Comparison of ENCODE assay signal across 8 mouse cellular contexts in genomic region chr6:39780857-39781666, GRCm38 (mm10). TPM values are rescaled to one million over a fixed set of nuclear protein-coding genes. Genes with fewer than 3 reads are reported as not detected.
DNase-seq lines count a peak whose midpoint lies in the region; ATAC-seq and TF ChIP-seq lines count a peak whose summit lies in the region.

No protein-coding gene starts in this region.

- peak; percentile 41; the same call in 1 of the 2 replicates for ATAC-seq in forebrain, embryonic 15.5 days (replicated peaks)
- ATAC-seq in hindbrain, postnatal 0 days = no peak
- peak; percentile 66 for ATAC-seq in liver, embryonic 12.5 days

- no peak for TF ChIP-seq CTCF in hindbrain, postnatal 0 days (IDR thresholded peaks at IDR 0.05; ENCODE audit: low read depth)

- peak overlapping the region; percentile 26 for H3K4me2 ChIP-seq in forebrain, embryonic 15.5 days (replicated peaks)
- H3K4me2 ChIP-seq in hindbrain, postnatal 0 days (ENCODE audit: low read depth, low read length) = peak overlapping the region; percentile 52
- peak overlapping the region; percentile 53 for H3K4me2 ChIP-seq in liver, embryonic 12.5 days

- no peak overlapping the region for H3K27ac ChIP-seq in forebrain, embryonic 15.5 days (replicated peaks)
- peak overlapping the region; percentile 32; the same call in 1 of the 2 replicates for H3K27ac ChIP-seq in hindbrain, postnatal 0 days
- peak overlapping the region; percentile 33 for H3K27ac ChIP-seq in liver, embryonic 12.5 days

- peaks cover 8% of the 10 kb centered on the region for H3K4me1 ChIP-seq in forebrain, embryonic 15.5 days
- no peaks in the 10 kb centered on the region for H3K4me1 ChIP-seq in hindbrain, postnatal 0 days (ENCODE audit: insufficient read depth, low read length)
- peaks cover 14% of the 10 kb centered on the region for H3K4me1 ChIP-seq in liver, embryonic 12.5 days

- no peaks in the 10 kb centered on the region for H3K9me3 ChIP-seq in forebrain, embryonic 15.5 days
- no peaks in the 10 kb centered on the region for H3K9me3 ChIP-seq in hindbrain, postnatal 0 days (ENCODE audit: low read length)
- no peaks in the 10 kb centered on the region for H3K9me3 ChIP-seq in liver, embryonic 12.5 days (replicated peaks)

- no peaks in the 10 kb centered on the region for H3K36me3 ChIP-seq in forebrain, embryonic 15.5 days
- H3K36me3 ChIP-seq in hindbrain, postnatal 0 days (ENCODE audit: insufficient read depth, low read length) = no peaks in the 10 kb centered on the region
- H3K36me3 ChIP-seq in liver, embryonic 12.5 days = no peaks in the 10 kb centered on the region

- DNase-seq in thymus, postnatal 0 days (ENCODE audit: low spot score) = peak; percentile 9
- no peak for DNase-seq in thymus, postnatal 10 days (ENCODE audit: low spot score in 2 of 2)
- peak; percentile 35 for DNase-seq in hindbrain, postnatal 0 days (ENCODE audit: low spot score)
- peak; percentile 64 for DNase-seq in neural tube, embryonic 10.5 days (ENCODE audit: extremely low spot score, low spot score)
- DNase-seq in layer of hippocampus, adult 9-11 months = no peak
- no peak for DNase-seq in left cerebral cortex, postnatal 25 days (ENCODE audit: low spot score in 2 of 2)

- peak overlapping the region; percentile 15; the same call in 1 of the 2 replicates for H3K4me3 ChIP-seq in forebrain, embryonic 15.5 days
- peak overlapping the region; percentile 21 for H3K4me3 ChIP-seq in hindbrain, postnatal 0 days (ENCODE audit: low read length)
- H3K4me3 ChIP-seq in liver, embryonic 12.5 days = peak overlapping the region; percentile 18

- intact Hi-C loops in left cerebral cortex, postnatal 25 days (cut with DNase I) = loop anchor here (5.0 to 10.0 kb wide), 3 partner anchors 126 to 316 kb away; no protein-coding TSS in a partner anchor

- H3K9ac ChIP-seq in forebrain, embryonic 15.5 days (replicated peaks) = no peak overlapping the region; the same call in 1 of the 2 replicates
- peak overlapping the region; percentile 35 for H3K9ac ChIP-seq in hindbrain, postnatal 0 days (replicated peaks; ENCODE audit: low read length)
- no peak overlapping the region for H3K9ac ChIP-seq in liver, embryonic 12.5 days

- H3K27me3 ChIP-seq in forebrain, embryonic 15.5 days = no peaks in the 10 kb centered on the region
- H3K27me3 ChIP-seq in hindbrain, postnatal 0 days (ENCODE audit: insufficient read depth, low read length) = no peaks in the 10 kb centered on the region
- peaks cover 8% of the 10 kb centered on the region; the same call in 1 of the 2 replicates for H3K27me3 ChIP-seq in liver, embryonic 12.5 days (replicated peaks)

- WGBS in forebrain, embryonic 15.5 days = 6% methylated on average over 18 of the region's 18 CpGs
- WGBS in hindbrain, postnatal 0 days = 6% methylated on average over 18 of the region's 18 CpGs
- 2% methylated on average over 18 of the region's 18 CpGs for WGBS in liver, embryonic 12.5 days (ENCODE audit: insufficient replicate concordance)

RNA-seq across cellular contexts. Expression of gene Mrps33, which starts 29.7 kb away (rescaled TPM):
- 263 and 278 TPM in 2 replicates for polyA plus RNA-seq in thymus, postnatal 0 days (2015; fragmentation: Nextera tagmentation; extraction: Ambion mirVana)
- polyA plus RNA-seq in forebrain, embryonic 15.5 days (2015; fragmentation: Nextera tagmentation; extraction: Ambion mirVana) = 225 and 230 TPM in 2 replicates
- total RNA-seq in hindbrain, postnatal 0 days (2014; rRNA removed) = 14.7 and 29.3 TPM in 2 replicates
- polyA plus RNA-seq in hindbrain, postnatal 0 days (2015; fragmentation: Nextera tagmentation; extraction: Ambion mirVana) = 205 and 218 TPM in 2 replicates
- 108 and 110 TPM in 2 replicates for polyA plus RNA-seq in liver, embryonic 12.5 days (2016; fragmentation: Nextera tagmentation; extraction: Ambion mirVana)
- 100 to 1,000 TPM in 1 of 2 experiments, 10 to 100 TPM in 1; 97.0 to 102 TPM for total RNA-seq in left cerebral cortex, postnatal 25 days (2021)

RNA-seq across cellular contexts. Expression of gene Braf, which starts 55.8 kb away (rescaled TPM):
- 5.3 and 7.1 TPM in 2 replicates for polyA plus RNA-seq in thymus, postnatal 0 days (2015; fragmentation: Nextera tagmentation; extraction: Ambion mirVana)
- 21.6 and 23.7 TPM in 2 replicates for polyA plus RNA-seq in forebrain, embryonic 15.5 days (2015; fragmentation: Nextera tagmentation; extraction: Ambion mirVana)
- total RNA-seq in hindbrain, postnatal 0 days (2014; rRNA removed) = 37.7 and 49.6 TPM in 2 replicates
- 16.7 and 17.3 TPM in 2 replicates for polyA plus RNA-seq in hindbrain, postnatal 0 days (2015; fragmentation: Nextera tagmentation; extraction: Ambion mirVana)
- 10.7 and 11.0 TPM in 2 replicates for polyA plus RNA-seq in liver, embryonic 12.5 days (2016; fragmentation: Nextera tagmentation; extraction: Ambion mirVana)
- 100 to 1,000 TPM; 111 TPM for total RNA-seq in left cerebral cortex, postnatal 25 days (2021)

Comparison
In these comparisons a context has a peak if more than half of its experiments do, and no peak if none do; other contexts are left out.
1. DNase-seq: peak in thymus, postnatal 0 days (single experiment), hindbrain, postnatal 0 days (single experiment) and neural tube, embryonic 10.5 days (single experiment); none in thymus, postnatal 10 days (0 of 2), layer of hippocampus, adult 9-11 months (single experiment) and left cerebral cortex, postnatal 25 days (0 of 2).
2. Peak in every context shown above with its lines, with median percentiles within 50 percentile points of each other: H3K4me2 ChIP-seq and H3K4me3 ChIP-seq.